Mouse (Mus musculus): ENCODE results near the gene Nfe2. TPM values are rescaled to one million over a fixed set of nuclear protein-coding genes. Genes with fewer than 3 reads are reported as not detected.

Nfe2 gene
- polyA plus RNA-seq, 1 experiment from 2014 or later = 89.1 TPM

DNA sequence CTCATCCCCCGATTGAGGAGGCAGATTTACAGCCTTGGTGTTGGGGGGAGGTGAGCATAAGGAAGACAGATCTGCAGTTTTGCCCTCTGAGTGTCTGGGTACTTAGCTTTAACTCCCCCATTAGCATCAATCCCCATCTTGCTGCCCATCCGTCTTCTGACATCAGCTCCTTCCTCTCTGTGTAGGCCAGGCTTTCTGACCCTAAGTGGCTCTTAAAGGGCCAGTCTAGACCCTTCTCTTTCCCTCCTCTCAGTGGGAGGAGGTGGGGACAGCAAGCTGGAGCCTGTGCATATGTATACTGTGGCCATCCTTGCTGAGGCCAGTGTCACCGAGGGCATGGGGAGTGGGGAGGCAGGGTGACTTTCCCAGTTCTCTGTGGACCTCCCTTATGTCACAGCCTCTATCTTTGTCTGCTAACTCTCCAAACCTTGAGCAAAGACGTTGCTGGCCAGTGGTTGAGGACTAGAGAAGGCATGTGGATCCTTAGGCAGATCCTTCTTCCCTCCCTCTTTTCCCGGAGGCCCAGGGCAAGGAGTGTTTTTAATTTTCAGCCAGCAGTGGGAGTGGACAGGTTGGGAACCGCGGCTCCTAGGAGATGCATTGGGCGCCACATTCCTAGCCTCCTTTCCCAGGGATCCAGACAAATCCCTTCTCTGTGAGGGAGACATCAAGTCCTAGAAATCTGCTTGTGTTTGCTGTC, 45.9 kb upstream of the Nfe2 start:
- 22% methylated on average over 8 of the region's 8 CpGs for WGBS (ENCODE audit: insufficient replicate concordance)
- Histone ChIP-seq H3K4me1 (ENCODE audit: insufficient read depth) (peaks cover 43% of the 10 kb centered on the region), H3K27ac (ENCODE audit: low read depth) (peak overlapping the region; percentile 78; the same call in 1 of the 2 replicates), H3K4me3 (ENCODE audit: low read depth, low read length) (peak overlapping the region; percentile 47), H3K27me3 (ENCODE audit: insufficient read depth, low read length) (0 out of 2 replicates have a peak, but pooled peaks cover 2% of the 10 kb centered on the region), H3K4me2 (ENCODE audit: low read depth, low read length) (peak overlapping the region; percentile 85), H3K9ac (replicated peaks) (peak overlapping the region; percentile 76), H3K36me3 (replicated peaks; ENCODE audit: insufficient read depth, low read length) (peaks cover 5% of the 10 kb centered on the region), H3K9me3 (ENCODE audit: low read length) (no peaks in the 10 kb centered on the region)
- DNase-seq = no peak
- TF ChIP-seq EP300 (IDR thresholded peaks at IDR 0.05; ENCODE audit: low read depth) (no peak), CTCF (IDR thresholded peaks at IDR 0.05; ENCODE audit: low read depth) (no peak)
- no peak for ATAC-seq

- no peak for DNase-seq
- Histone ChIP-seq H3K4me1 (ENCODE audit: insufficient read depth) (peaks cover 27% of the 10 kb centered on the region), H3K4me2 (ENCODE audit: low read depth, low read length) (no peak overlapping the region), H3K27ac (ENCODE audit: low read depth) (no peak overlapping the region), H3K27me3 (ENCODE audit: insufficient read depth, low read length) (0 out of 2 replicates have a peak, but pooled peaks cover 2% of the 10 kb centered on the region), H3K9me3 (ENCODE audit: low read length) (no peaks in the 10 kb centered on the region), H3K4me3 (ENCODE audit: low read depth, low read length) (no peak overlapping the region), H3K36me3 (replicated peaks; ENCODE audit: insufficient read depth, low read length) (peaks cover 20% of the 10 kb centered on the region), H3K9ac (replicated peaks) (no peak overlapping the region)
- WGBS (ENCODE audit: insufficient replicate concordance) = 46% methylated on average over 6 of the region's 6 CpGs
- no peak for ATAC-seq
- TF ChIP-seq CTCF (IDR thresholded peaks at IDR 0.05; ENCODE audit: low read depth) = no peak
These were observed 44.3 kb upstream of the Nfe2 start for GRCm38 (mm10) chr15:103302341-103303021.

DNA sequence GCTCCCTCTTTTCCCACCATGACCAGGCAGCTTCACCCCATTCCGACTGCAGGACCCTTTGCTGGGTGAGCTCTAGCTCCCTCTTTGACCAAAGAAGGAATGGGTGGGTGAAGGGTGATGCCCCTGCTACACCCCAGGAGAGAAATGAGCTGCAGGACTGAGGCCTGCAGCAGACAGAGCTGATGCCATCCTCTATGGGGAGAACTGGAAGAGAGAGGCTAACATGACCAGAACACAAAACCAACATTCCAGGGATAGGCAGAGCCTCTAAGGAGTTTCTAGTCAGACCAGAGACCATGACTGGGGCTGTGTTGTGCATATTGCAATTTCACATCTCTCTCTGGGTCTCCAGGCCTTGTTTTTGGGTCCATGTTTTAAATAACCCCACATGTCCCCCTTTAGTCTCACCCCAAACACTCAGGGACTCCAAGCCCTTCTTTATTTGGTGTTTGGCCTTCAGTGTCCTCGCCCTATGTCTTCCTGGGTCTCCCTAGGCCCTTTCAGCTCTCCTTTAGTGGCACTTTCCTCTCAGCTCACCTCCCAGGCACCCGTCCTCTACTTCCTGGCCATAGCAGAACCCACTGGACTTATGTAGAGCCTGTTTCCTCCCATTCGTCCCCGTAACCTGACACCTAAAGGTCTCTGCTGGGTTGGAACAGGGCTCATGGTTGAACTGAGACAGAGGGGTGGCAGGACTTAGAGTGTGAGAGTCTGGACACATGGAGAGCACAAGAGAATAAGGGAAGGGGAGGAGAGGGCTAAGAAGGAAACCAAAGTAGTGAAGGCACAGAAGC, 43.5 kb upstream of the Nfe2 start:
- peaks cover 24% of the 10 kb centered on the region for H3K4me1 ChIP-seq (ENCODE audit: insufficient read depth)
- 0 out of 2 replicates have a peak, but pooled peaks cover 2% of the 10 kb centered on the region for H3K27me3 ChIP-seq (ENCODE audit: insufficient read depth, low read length)
- ATAC-seq (no peak), DNase-seq (no peak)
- H3K4me2 ChIP-seq (ENCODE audit: low read depth, low read length) = no peak overlapping the region
- no peaks in the 10 kb centered on the region for H3K9me3 ChIP-seq (ENCODE audit: low read length)
- peaks cover 27% of the 10 kb centered on the region for H3K36me3 ChIP-seq (replicated peaks; ENCODE audit: insufficient read depth, low read length)
- H3K9ac ChIP-seq (replicated peaks) = no peak overlapping the region
- H3K27ac ChIP-seq (ENCODE audit: low read depth) = 0 out of 2 replicates have a peak overlapping the region, but pooled peaks have one; percentile 16
- WGBS (ENCODE audit: insufficient replicate concordance) = 46% methylated on average over 5 of the region's 5 CpGs
- TF ChIP-seq CTCF (IDR thresholded peaks at IDR 0.05; ENCODE audit: low read depth) = no peak
- TF ChIP-seq EP300 (IDR thresholded peaks at IDR 0.05; ENCODE audit: low read depth) = no peak
- H3K4me3 ChIP-seq (ENCODE audit: low read depth, low read length) = no peak overlapping the region

- Histone ChIP-seq H3K27me3 (ENCODE audit: insufficient read depth, low read length) (0 out of 2 replicates have a peak, but pooled peaks cover 2% of the 10 kb centered on the region), H3K9ac (replicated peaks) (no peak overlapping the region; the same call in 1 of the 2 replicates), H3K4me1 (ENCODE audit: insufficient read depth) (peaks cover 21% of the 10 kb centered on the region), H3K4me3 (ENCODE audit: low read depth, low read length) (no peak overlapping the region), H3K36me3 (replicated peaks; ENCODE audit: insufficient read depth, low read length) (peaks cover 33% of the 10 kb centered on the region), H3K9me3 (ENCODE audit: low read length) (no peaks in the 10 kb centered on the region), H3K4me2 (ENCODE audit: low read depth, low read length) (no peak overlapping the region), H3K27ac (ENCODE audit: low read depth) (no peak overlapping the region)
- no peak for TF ChIP-seq EP300 (IDR thresholded peaks at IDR 0.05; ENCODE audit: low read depth)
- no peak for TF ChIP-seq CTCF (IDR thresholded peaks at IDR 0.05; ENCODE audit: low read depth)
- no peak for ATAC-seq
- 60% methylated on average over 2 of the region's 2 CpGs for WGBS (ENCODE audit: insufficient replicate concordance)
- no peak for DNase-seq
These were observed 42.8 kb upstream of the Nfe2 start for GRCm38 (mm10) chr15:103301046-103301445.

DNA sequence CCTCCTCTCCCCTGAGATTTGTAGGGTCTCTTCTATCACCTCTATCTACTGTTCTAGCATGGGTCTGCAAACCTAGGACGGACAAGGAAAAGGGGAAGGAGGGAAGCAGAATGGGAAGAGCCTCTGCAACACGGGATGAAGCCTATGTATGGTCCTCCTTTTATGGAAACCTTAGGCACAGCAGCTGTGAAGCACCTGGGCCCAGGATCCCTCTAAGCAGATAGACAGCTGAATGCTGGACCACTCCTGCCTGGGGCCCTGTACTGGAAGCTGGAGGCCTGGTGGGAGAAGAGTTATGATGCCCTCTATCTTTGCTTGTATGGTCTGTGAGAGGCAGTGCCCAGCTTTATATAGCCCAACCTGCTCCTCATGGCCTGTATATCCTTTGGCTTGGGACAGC, 42.4 kb upstream of the Nfe2 start:
- no peak overlapping the region for H3K9ac ChIP-seq (replicated peaks)
- no peak for DNase-seq
- WGBS (ENCODE audit: insufficient replicate concordance) = 45% methylated on average over 2 of the region's 2 CpGs
- H3K4me2 ChIP-seq (ENCODE audit: low read depth, low read length) = no peak overlapping the region
- 0 out of 2 replicates have a peak, but pooled peaks cover under 1% of the 10 kb centered on the region for H3K27me3 ChIP-seq (ENCODE audit: insufficient read depth, low read length)
- H3K4me3 ChIP-seq (ENCODE audit: low read depth, low read length) = no peak overlapping the region
- peaks cover 33% of the 10 kb centered on the region for H3K36me3 ChIP-seq (replicated peaks; ENCODE audit: insufficient read depth, low read length)
- TF ChIP-seq CTCF (IDR thresholded peaks at IDR 0.05; ENCODE audit: low read depth) (no peak), EP300 (IDR thresholded peaks at IDR 0.05; ENCODE audit: low read depth) (no peak)
- H3K27ac ChIP-seq (ENCODE audit: low read depth) = no peak overlapping the region
- no peak for ATAC-seq
- peaks cover 16% of the 10 kb centered on the region for H3K4me1 ChIP-seq (ENCODE audit: insufficient read depth)
- no peaks in the 10 kb centered on the region for H3K9me3 ChIP-seq (ENCODE audit: low read length)

- no peak overlapping the region for H3K4me3 ChIP-seq (ENCODE audit: low read depth, low read length)
- no peak overlapping the region for H3K4me2 ChIP-seq (ENCODE audit: low read depth, low read length)
- ATAC-seq (no peak), DNase-seq (no peak)
- 67% methylated on average over 18 of the region's 18 CpGs for WGBS (ENCODE audit: insufficient replicate concordance)
- H3K27me3 ChIP-seq (ENCODE audit: insufficient read depth, low read length) = no peaks in the 10 kb centered on the region
- peaks cover 15% of the 10 kb centered on the region for H3K4me1 ChIP-seq (ENCODE audit: insufficient read depth)
- no peaks in the 10 kb centered on the region for H3K9me3 ChIP-seq (ENCODE audit: low read length)
- H3K27ac ChIP-seq (ENCODE audit: low read depth) = no peak overlapping the region
- TF ChIP-seq CTCF (IDR thresholded peaks at IDR 0.05; ENCODE audit: low read depth) = no peak
- no peak for TF ChIP-seq EP300 (IDR thresholded peaks at IDR 0.05; ENCODE audit: low read depth)
- peaks cover 33% of the 10 kb centered on the region for H3K36me3 ChIP-seq (replicated peaks; ENCODE audit: insufficient read depth, low read length)
- H3K9ac ChIP-seq (replicated peaks) = no peak overlapping the region
These were observed 41.9 kb upstream of the Nfe2 start for GRCm38 (mm10) chr15:103300067-103300471.

All from liver, postnatal 0 days (tissue).